Mouse (Mus musculus): ENCODE measurements around the gene Gramd1b. TPM values are rescaled to one million over a fixed set of nuclear protein-coding genes. Genes with fewer than 3 reads are reported as not detected.
A peak's percentile ranks its signal among the peaks of the same experiment; 100 is the strongest.

The Gramd1b gene
- polyA plus RNA-seq, 1 experiment: 117 TPM

DNA sequence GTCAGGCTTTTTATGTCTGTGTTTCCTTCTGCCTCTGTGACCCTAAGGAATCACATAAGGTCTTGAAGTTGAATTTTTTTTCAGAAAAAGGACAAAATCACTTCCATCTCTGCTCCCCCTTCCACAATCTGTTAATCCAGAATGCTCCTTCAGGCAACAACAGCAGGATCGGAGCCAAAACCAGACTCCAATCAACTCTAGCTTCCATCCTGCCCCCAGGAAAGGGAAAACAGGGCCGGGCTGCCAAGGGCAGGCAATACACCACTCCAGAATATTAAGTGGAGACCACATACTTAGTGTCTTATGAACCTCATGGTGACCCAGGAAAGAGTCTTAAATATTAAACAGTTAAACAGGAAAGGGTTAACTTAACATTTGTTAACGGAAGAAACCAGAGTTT is 148.7 kb downstream of the Gramd1b start:
- WGBS: 43% methylated on average over 3 of the region's 3 CpGs
- Histone ChIP-seq H3K4me1 (ENCODE audit: control insufficient read depth, insufficient read depth, low read length) (peaks cover 10% of the 10 kb centered on the region), H3K4me3 (ENCODE audit: insufficient read depth, low read depth, low read length) (no peak overlapping the region; the same call in 1 of the 2 replicates), H3K27ac (ENCODE audit: insufficient read depth, low read depth, low read length) (peak overlapping the region; percentile 90)
- no peak for TF ChIP-seq POLR2A (IDR thresholded peaks at IDR 0.05; ENCODE audit: insufficient read depth, low read depth, low read length)
- no peak for TF ChIP-seq CTCF (IDR thresholded peaks at IDR 0.05; ENCODE audit: insufficient read depth, low read depth, low read length)

DNA sequence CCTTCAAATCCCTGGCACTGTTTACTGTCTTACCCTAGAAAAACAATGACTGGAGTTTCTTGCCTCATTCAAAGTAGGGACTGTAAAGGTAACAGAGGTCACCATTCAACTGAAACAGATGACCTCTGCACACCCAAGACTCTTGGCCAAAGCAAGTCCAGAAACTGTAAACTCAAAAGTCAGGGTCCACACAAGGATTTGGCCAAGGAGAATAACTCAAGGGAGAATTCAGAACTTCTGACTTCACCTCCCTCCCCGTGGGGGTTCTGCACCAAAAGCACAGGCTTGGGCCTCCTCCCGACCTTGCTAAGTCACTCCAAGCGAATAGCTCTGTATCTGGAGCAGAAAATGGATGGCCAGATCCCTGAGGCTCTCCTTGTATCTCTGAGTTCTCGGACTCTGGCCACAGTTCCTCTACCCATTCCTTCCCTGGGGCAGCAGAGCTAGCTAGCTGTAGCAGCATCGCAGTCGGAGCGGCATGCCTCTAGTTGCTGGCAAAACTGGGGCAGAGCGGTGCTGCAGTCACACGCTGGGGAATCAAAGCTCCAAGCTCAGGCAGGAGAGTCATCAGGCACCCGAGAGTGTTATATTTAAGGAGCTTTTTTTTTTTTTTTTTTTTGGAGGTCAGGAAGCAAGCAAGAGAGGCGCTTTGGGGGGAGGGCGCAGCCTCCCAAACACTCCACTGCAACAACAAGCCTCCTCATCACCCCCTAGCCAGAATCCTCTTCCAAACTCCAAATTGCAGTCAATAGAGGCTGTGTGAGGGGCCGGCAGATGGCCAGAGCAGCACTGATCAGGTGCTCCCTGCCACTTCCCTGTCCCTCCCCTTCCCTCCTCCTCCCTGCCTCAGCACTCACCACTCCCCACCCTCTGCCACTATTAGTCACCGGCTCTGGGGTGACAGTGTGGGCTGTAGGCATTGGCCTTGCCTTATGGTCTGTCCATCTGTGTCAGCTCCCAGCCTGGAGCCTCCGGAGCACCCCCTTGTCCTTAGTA is 149.5 kb downstream of the Gramd1b start:
- Histone ChIP-seq H3K27ac (ENCODE audit: insufficient read depth, low read depth, low read length) (peak overlapping the region; percentile 90), H3K4me1 (ENCODE audit: control insufficient read depth, insufficient read depth, low read length) (peaks cover 13% of the 10 kb centered on the region), H3K4me3 (ENCODE audit: insufficient read depth, low read depth, low read length) (no peak overlapping the region; the same call in 1 of the 2 replicates)
- TF ChIP-seq CTCF (IDR thresholded peaks at IDR 0.05; ENCODE audit: insufficient read depth, low read depth, low read length) (no peak), POLR2A (IDR thresholded peaks at IDR 0.05; ENCODE audit: insufficient read depth, low read depth, low read length) (no peak)
- 9% methylated on average over 15 of the region's 15 CpGs for WGBS

DNA sequence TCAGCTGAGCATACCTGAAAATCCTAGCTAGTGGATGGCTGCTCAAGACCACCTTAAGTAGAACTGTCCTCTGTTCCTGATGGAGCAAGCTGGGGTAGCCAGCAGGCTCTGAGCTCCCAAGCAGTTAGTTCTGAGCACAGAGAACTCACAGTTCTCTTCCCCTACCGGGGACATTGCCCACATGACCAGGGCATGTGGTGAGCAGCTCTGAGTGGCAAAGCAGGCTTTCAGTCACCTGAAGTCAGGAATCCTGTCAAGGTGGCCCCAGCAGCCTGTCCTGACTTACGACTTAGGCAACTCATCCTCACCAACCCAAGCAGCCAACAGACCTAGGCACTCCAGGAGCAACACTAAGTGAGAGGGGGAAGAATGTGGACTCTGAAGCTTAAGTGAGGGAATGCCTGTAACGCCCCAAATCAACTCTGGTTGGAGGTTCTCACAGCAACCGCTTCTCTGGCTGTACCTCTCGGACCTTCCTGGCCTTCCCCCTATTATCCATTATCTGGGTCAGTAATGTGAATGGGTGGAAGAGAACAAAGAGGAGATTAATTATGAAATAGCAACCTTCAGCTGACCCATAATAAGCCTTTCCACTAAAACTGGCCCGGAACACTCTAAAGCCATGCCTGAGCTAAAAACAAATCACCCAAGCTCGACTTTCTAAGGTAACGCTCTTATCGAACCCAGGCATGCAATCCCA is 154.3 kb downstream of the Gramd1b start:
- H3K4me1 ChIP-seq (ENCODE audit: control insufficient read depth, insufficient read depth, low read length): peaks cover 35% of the 10 kb centered on the region
- peak overlapping the region; percentile 88; the same call in 1 of the 2 replicates for H3K27ac ChIP-seq (ENCODE audit: insufficient read depth, low read depth, low read length)
- TF ChIP-seq CTCF (IDR thresholded peaks at IDR 0.05; ENCODE audit: insufficient read depth, low read depth, low read length) (no peak), POLR2A (IDR thresholded peaks at IDR 0.05; ENCODE audit: insufficient read depth, low read depth, low read length) (no peak)
- WGBS: 73% methylated on average over 9 of the region's 9 CpGs
- 0 out of 2 replicates have a peak overlapping the region, but pooled peaks have one; percentile 62 for H3K4me3 ChIP-seq (ENCODE audit: insufficient read depth, low read depth, low read length)

DNA sequence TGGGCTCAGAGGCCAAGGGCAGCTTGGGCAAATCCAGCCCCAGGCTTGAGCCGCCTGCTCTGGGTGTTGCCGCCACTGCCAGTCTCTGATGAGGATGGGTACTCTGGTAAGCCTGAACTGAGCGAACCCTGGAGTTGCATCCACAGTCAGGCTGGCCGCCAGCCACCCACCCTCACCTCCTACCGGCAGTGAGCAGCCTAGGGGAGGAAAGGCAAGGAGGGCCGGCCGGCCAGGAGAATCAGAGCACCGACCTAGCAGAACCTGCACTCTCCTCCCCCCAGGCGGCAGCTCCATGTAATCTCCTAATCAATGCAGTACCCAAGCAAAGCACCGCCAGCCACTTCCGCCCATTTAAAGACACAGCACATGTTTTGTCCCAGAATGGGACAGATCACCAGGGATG is 155.0 kb downstream of the Gramd1b start:
- peaks cover 32% of the 10 kb centered on the region for H3K4me1 ChIP-seq (ENCODE audit: control insufficient read depth, insufficient read depth, low read length)
- 6% methylated on average over 11 of the region's 11 CpGs for WGBS
- H3K27ac ChIP-seq (ENCODE audit: insufficient read depth, low read depth, low read length): peak overlapping the region; percentile 88
- H3K4me3 ChIP-seq (ENCODE audit: insufficient read depth, low read depth, low read length): peak overlapping the region; percentile 62
- TF ChIP-seq POLR2A (IDR thresholded peaks at IDR 0.05; ENCODE audit: insufficient read depth, low read depth, low read length) (no peak), CTCF (IDR thresholded peaks at IDR 0.05; ENCODE audit: insufficient read depth, low read depth, low read length) (no peak)

DNA sequence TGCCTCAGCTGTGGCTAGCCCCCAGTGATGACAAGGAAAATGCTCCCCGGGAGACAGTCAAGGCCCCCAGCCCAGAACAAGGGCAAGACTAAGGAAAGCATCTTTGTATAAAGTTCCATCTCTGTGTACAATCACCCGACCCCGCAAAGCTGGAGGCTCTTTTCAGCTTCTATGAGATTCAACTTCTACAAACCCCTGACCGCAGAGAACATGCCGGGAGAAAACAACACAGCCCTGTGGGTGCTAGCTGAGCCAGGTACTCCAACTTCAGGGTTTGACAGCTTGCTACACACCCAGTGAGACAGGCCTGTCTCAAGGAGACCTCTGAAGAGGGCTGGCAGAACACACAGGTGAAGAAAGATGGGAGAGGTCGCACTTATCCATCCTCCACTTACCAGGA is 155.7 kb downstream of the Gramd1b start:
- TF ChIP-seq POLR2A (IDR thresholded peaks at IDR 0.05; ENCODE audit: insufficient read depth, low read depth, low read length): no peak
- TF ChIP-seq CTCF (IDR thresholded peaks at IDR 0.05; ENCODE audit: insufficient read depth, low read depth, low read length): no peak
- Histone ChIP-seq H3K4me1 (ENCODE audit: control insufficient read depth, insufficient read depth, low read length) (peaks cover 33% of the 10 kb centered on the region), H3K27ac (ENCODE audit: insufficient read depth, low read depth, low read length) (peak overlapping the region; percentile 88), H3K4me3 (ENCODE audit: insufficient read depth, low read depth, low read length) (peak overlapping the region; percentile 62)
- 38% methylated on average over 6 of the region's 6 CpGs for WGBS

DNA sequence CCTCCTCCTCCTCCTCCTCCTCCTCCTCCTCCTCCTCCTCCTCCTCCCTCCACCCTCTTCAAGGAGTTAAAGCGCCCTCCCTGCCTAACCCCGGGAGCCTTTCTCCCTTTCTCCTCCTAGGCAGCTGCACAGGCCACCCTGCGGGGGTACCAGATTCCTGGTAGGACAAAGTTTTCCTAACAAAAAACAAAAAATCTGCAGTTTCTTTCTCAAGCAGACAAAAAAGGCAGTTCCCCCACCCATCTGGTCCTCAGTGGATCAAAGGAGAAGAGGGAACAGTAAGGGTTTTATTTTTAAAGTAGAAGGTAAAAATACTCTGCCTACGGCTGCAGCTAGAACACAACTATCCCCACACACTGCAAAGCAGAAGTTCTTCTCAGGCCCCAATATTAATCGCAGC is 156.2 kb downstream of the Gramd1b start:
- H3K4me3 ChIP-seq (ENCODE audit: insufficient read depth, low read depth, low read length): peak overlapping the region; percentile 62
- H3K4me1 ChIP-seq (ENCODE audit: control insufficient read depth, insufficient read depth, low read length): peaks cover 33% of the 10 kb centered on the region
- WGBS: 23% methylated on average over 5 of the region's 5 CpGs
- peak overlapping the region; percentile 93 for H3K27ac ChIP-seq (ENCODE audit: insufficient read depth, low read depth, low read length)
- TF ChIP-seq CTCF (IDR thresholded peaks at IDR 0.05; ENCODE audit: insufficient read depth, low read depth, low read length) (no peak), POLR2A (IDR thresholded peaks at IDR 0.05; ENCODE audit: insufficient read depth, low read depth, low read length) (no peak)

DNA sequence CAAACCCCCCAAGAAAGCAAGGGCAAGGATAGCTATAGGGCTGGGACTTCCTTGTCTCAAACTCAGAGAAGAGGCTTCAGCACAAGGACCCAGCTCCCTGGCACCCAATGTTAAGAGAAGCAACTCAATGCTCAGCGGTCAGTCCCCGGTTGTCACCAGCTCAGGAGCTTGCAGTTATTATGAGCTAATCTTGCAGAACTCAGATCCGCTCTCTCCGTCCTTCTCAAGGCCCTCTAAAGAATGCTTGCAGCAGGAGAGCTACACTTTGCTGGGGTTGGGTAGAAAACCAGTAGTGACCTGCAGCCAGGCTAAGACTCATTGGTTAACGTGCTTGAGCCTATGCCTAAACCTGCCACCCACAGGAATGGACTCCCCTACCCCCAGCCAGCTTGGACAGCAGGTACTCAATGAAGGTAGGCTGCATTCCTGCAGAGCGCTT is 156.6 kb downstream of the Gramd1b start:
- H3K4me3 ChIP-seq (ENCODE audit: insufficient read depth, low read depth, low read length): peak overlapping the region; percentile 62
- peaks cover 36% of the 10 kb centered on the region for H3K4me1 ChIP-seq (ENCODE audit: control insufficient read depth, insufficient read depth, low read length)
- WGBS: 41% methylated on average over 6 of the region's 6 CpGs
- TF ChIP-seq CTCF (IDR thresholded peaks at IDR 0.05; ENCODE audit: insufficient read depth, low read depth, low read length): no peak
- no peak for TF ChIP-seq POLR2A (IDR thresholded peaks at IDR 0.05; ENCODE audit: insufficient read depth, low read depth, low read length)
- H3K27ac ChIP-seq (ENCODE audit: insufficient read depth, low read depth, low read length): peak overlapping the region; percentile 93

DNA sequence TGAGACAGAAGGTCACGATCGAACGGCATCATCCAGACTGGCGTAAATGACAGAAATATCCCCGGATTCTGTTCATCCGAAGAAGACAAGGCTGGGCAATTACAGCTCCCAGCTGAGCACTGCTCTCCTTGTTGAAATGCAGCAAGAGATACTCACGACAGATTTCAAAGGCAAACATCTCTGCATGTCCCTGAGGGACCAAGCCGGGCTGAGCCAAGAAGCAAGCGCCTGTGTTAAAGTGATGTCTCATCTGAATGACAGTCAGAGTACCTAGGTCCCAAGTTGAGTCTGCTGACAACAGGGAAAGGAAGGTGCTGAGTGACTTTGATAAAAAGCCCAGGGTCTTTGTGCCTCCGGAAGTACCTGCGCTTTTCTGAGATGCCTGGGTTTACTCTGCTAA is 157.1 kb downstream of the Gramd1b start:
- TF ChIP-seq POLR2A (IDR thresholded peaks at IDR 0.05; ENCODE audit: insufficient read depth, low read depth, low read length) (no peak), CTCF (IDR thresholded peaks at IDR 0.05; ENCODE audit: insufficient read depth, low read depth, low read length) (no peak)

More for the DNA sequence above, 157.1 kb downstream of the Gramd1b start:
- Histone ChIP-seq H3K4me3 (ENCODE audit: insufficient read depth, low read depth, low read length) (peak overlapping the region; percentile 62), H3K27ac (ENCODE audit: insufficient read depth, low read depth, low read length) (peak overlapping the region; percentile 93), H3K4me1 (ENCODE audit: control insufficient read depth, insufficient read depth, low read length) (peaks cover 36% of the 10 kb centered on the region)
- WGBS: 57% methylated on average over 11 of the region's 11 CpGs
